Mouse (Mus musculus): ENCODE results near the gene Gm12216. TPM values are rescaled to one million over a fixed set of nuclear protein-coding genes. Genes with fewer than 3 reads are reported as not detected.
A peak's percentile ranks its signal among the peaks of the same experiment; 100 is the strongest.
"Not testable (repeated sequence)": the region's sequence is repeated elsewhere in the genome, so short reads cannot be mapped to it uniquely, and the experiment has no call there.

Gene Gm12216
- polyA plus RNA-seq, 1 experiment from 2014 or later, result not detected

DNA sequence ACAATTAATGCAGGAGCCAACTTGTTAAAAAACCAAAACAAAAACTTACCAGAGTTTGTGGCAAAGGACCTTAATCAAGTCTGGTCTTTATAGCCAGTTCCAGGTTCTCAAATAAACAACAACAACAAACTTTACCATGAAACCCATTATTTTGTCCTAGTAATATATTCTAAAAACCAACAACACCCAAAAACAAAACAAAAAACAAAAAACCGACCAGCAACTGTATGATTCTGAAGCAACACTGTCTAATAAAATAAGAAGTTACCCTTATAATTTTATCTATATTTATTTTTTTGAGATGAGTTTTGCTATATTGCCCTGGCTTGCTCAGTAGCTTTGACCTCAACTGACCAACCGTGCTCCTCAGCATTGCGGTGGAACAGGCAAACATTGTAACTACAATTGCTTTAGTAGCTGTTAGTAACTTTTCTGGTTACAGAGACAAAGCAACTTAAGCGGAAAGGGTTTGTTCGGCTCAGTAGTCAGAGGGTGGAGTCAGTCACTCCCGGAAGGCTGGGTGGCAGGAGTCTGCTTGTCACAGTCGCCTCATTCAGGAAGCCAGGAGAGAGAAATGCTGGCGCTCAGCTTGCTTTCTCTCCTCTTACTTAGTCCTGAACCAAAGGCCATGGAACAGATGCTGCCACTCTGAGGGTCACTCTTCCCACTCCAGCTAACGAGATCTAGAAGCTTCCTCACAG, 33.8 kb upstream of the Gm12216 start:
- no peak for ATAC-seq (ENCODE audit: insufficient read depth)
- Histone ChIP-seq H3K27ac (replicated peaks) (peak overlapping the region; percentile 49), H3K9me3 (replicated peaks) (no peaks in the 10 kb centered on the region), H3K4me3 (replicated peaks) (no peak overlapping the region), H3K4me2 (peak overlapping the region; percentile 45), H3K9ac (no peak overlapping the region), H3K27me3 (no peaks in the 10 kb centered on the region), H3K4me1 (replicated peaks) (peaks cover 43% of the 10 kb centered on the region), H3K36me3 (replicated peaks) (no peaks in the 10 kb centered on the region)
- WGBS (ENCODE audit: insufficient replicate concordance), result 17% methylated on average over 9 of the region's 9 CpGs

- H3K27ac ChIP-seq (replicated peaks), result peak within 1 kb of the TSS; percentile 71
- H3K4me3 ChIP-seq (replicated peaks), result peak within 1 kb of the TSS; percentile 72
- no peaks in the 10 kb centered on the region for H3K36me3 ChIP-seq (replicated peaks)
- peak; percentile 97 for ATAC-seq (ENCODE audit: insufficient read depth)
- peak within 1 kb of the TSS; percentile 97 for H3K4me2 ChIP-seq
- no peaks in the 10 kb centered on the region for H3K9me3 ChIP-seq (replicated peaks)
- H3K27me3 ChIP-seq, result no peaks in the 10 kb centered on the region
- peaks cover 43% of the 10 kb centered on the region for H3K4me1 ChIP-seq (replicated peaks)
- peak within 1 kb of the TSS; percentile 75 for H3K9ac ChIP-seq
- 2% methylated on average over 63 of the region's 63 CpGs for WGBS (ENCODE audit: insufficient replicate concordance)
Measured at GRCm38 (mm10) chr11:53891505-53892451, 32.7 kb upstream of the Gm12216 start, which contains the start of gene Slc22a5. Gene Slc22a5, minus strand, starts transcription at chr11:53891660.

DNA sequence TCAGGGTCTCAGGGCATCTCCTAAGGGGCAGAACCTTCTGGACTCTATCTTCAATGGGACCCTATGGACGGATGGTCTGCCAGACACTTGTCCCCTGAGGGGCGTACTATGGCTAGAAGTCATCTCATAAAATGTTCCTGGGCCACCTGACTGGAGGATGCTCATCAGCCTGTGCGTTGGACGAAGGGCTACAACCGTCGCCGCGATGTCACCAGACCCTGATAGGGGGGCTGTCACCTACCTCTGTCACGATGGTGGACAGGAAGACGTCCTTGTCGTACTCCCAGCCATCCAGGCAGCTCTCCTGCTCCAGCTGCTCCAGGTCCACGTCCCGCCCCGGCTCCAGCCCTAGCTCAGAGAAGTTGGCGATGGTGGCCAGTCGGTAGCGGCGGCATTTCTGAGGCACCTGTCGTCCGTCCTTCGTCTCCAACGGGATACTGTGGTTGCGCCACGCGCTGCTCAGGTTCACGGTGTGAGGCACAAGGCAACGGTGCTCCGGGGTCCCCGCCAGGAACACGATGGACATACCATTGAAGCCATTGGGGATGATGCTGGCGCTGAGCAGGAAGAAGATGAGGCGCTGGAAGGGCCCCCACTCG, 31.9 kb upstream of the Gm12216 start:
- Histone ChIP-seq H3K9me3 (replicated peaks) (no peaks in the 10 kb centered on the region), H3K9ac (peak overlapping the region; percentile 75), H3K4me3 (replicated peaks) (peak overlapping the region; percentile 72), H3K36me3 (replicated peaks) (no peaks in the 10 kb centered on the region), H3K4me1 (replicated peaks) (peaks cover 43% of the 10 kb centered on the region), H3K27me3 (no peaks in the 10 kb centered on the region), H3K4me2 (peak overlapping the region; percentile 97), H3K27ac (replicated peaks) (peak overlapping the region; percentile 71)
- 3% methylated on average over 33 of the region's 33 CpGs for WGBS (ENCODE audit: insufficient replicate concordance)
- ATAC-seq (ENCODE audit: insufficient read depth), result no peak

GRCm38 (mm10) chr11:53890225-53890624, 31.2 kb upstream of the Gm12216 start:
- H3K9ac ChIP-seq, result no peak overlapping the region

GRCm38 (mm10) chr11:53889091-53889645, 30.1 kb upstream of the Gm12216 start:
- Histone ChIP-seq H3K36me3 (replicated peaks) (no peaks in the 10 kb centered on the region), H3K27ac (replicated peaks) (no peak overlapping the region), H3K27me3 (no peaks in the 10 kb centered on the region), H3K9ac (no peak overlapping the region), H3K9me3 (replicated peaks) (no peaks in the 10 kb centered on the region), H3K4me3 (replicated peaks) (no peak overlapping the region), H3K4me2 (no peak overlapping the region), H3K4me1 (replicated peaks) (peaks cover 43% of the 10 kb centered on the region)
- ATAC-seq (ENCODE audit: insufficient read depth), result no peak
- 57% methylated on average over 4 of the region's 4 CpGs for WGBS (ENCODE audit: insufficient replicate concordance)

More at GRCm38 (mm10) chr11:53890225-53890624, 31.2 kb upstream of the Gm12216 start:
- H3K9me3 ChIP-seq (replicated peaks), result no peaks in the 10 kb centered on the region
- WGBS (ENCODE audit: insufficient replicate concordance), result 71% methylated on average over 2 of the region's 2 CpGs
- ATAC-seq (ENCODE audit: insufficient read depth), result no peak
- H3K27me3 ChIP-seq, result no peaks in the 10 kb centered on the region
- H3K36me3 ChIP-seq (replicated peaks), result no peaks in the 10 kb centered on the region
- peak overlapping the region; percentile 97 for H3K4me2 ChIP-seq
- H3K27ac ChIP-seq (replicated peaks), result no peak overlapping the region
- H3K4me1 ChIP-seq (replicated peaks), result peaks cover 43% of the 10 kb centered on the region
- H3K4me3 ChIP-seq (replicated peaks), result peak overlapping the region; percentile 72; the same call in 1 of the 2 replicates

GRCm38 (mm10) chr11:53888242-53888641, 29.2 kb upstream of the Gm12216 start:
- Histone ChIP-seq H3K9ac (no peak overlapping the region), H3K4me3 (replicated peaks) (no peak overlapping the region), H3K36me3 (replicated peaks) (no peaks in the 10 kb centered on the region), H3K9me3 (replicated peaks) (no peaks in the 10 kb centered on the region), H3K27me3 (no peaks in the 10 kb centered on the region), H3K27ac (replicated peaks) (no peak overlapping the region), H3K4me2 (no peak overlapping the region), H3K4me1 (replicated peaks) (peaks cover 43% of the 10 kb centered on the region)
- no peak for ATAC-seq (ENCODE audit: insufficient read depth)
- 67% methylated on average over 4 of the region's 4 CpGs for WGBS (ENCODE audit: insufficient replicate concordance)

- 72% methylated on average over 2 of the region's 2 CpGs for WGBS (ENCODE audit: insufficient replicate concordance)
Measured at GRCm38 (mm10) chr11:53883287-53883686, 24.2 kb upstream of the Gm12216 start.

GRCm38 (mm10) chr11:53878096-53878495, 19.0 kb upstream of the Gm12216 start:
- not testable (repeated sequence) for H3K4me1 ChIP-seq (replicated peaks); H3K27ac ChIP-seq (replicated peaks); H3K4me2 ChIP-seq; H3K36me3 ChIP-seq (replicated peaks); ATAC-seq (ENCODE audit: insufficient read depth); H3K27me3 ChIP-seq; H3K4me3 ChIP-seq (replicated peaks); H3K9ac ChIP-seq; H3K9me3 ChIP-seq (replicated peaks)
- 60% methylated on average over 5 of the region's 5 CpGs for WGBS (ENCODE audit: insufficient replicate concordance)

More at GRCm38 (mm10) chr11:53883287-53883686, 24.2 kb upstream of the Gm12216 start:
- no peak for ATAC-seq (ENCODE audit: insufficient read depth)
- no peak overlapping the region for H3K4me2 ChIP-seq
- H3K9me3 ChIP-seq (replicated peaks), result no peaks in the 10 kb centered on the region
- no peaks in the 10 kb centered on the region for H3K27me3 ChIP-seq
- H3K36me3 ChIP-seq (replicated peaks), result no peaks in the 10 kb centered on the region
- no peak overlapping the region for H3K9ac ChIP-seq
- H3K27ac ChIP-seq (replicated peaks), result no peak overlapping the region
- 0 out of 2 replicates have a peak, but pooled peaks cover under 1% of the 10 kb centered on the region for H3K4me1 ChIP-seq (replicated peaks)
- no peak overlapping the region for H3K4me3 ChIP-seq (replicated peaks)

DNA sequence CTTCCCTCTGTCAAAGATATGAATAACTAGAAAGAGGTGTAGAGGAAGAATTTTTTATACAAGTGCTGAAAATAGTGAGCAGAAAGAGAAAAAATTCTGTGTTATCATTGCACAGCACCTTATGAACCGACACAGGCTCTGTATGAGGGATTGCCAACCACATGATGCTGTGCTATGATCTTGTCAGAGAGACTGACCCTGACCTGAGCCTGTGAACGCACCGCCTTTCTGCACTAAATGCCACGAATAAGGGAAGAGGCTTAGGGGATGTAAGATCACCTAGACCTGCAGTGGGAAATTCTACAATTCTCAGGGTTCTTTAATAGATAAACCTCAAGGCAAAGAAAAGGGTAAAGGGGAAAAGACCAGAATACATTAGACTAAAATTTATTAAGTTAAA, 17.4 kb upstream of the Gm12216 start:
- Histone ChIP-seq H3K4me2 (no peak overlapping the region), H3K36me3 (replicated peaks) (no peaks in the 10 kb centered on the region), H3K4me1 (replicated peaks) (no peaks in the 10 kb centered on the region), H3K27ac (replicated peaks) (no peak overlapping the region), H3K9ac (no peak overlapping the region), H3K27me3 (no peaks in the 10 kb centered on the region), H3K4me3 (replicated peaks) (no peak overlapping the region), H3K9me3 (replicated peaks) (no peaks in the 10 kb centered on the region)
- WGBS (ENCODE audit: insufficient replicate concordance), result 54% methylated on average over 4 of the region's 4 CpGs
- no peak for ATAC-seq (ENCODE audit: insufficient read depth)

DNA sequence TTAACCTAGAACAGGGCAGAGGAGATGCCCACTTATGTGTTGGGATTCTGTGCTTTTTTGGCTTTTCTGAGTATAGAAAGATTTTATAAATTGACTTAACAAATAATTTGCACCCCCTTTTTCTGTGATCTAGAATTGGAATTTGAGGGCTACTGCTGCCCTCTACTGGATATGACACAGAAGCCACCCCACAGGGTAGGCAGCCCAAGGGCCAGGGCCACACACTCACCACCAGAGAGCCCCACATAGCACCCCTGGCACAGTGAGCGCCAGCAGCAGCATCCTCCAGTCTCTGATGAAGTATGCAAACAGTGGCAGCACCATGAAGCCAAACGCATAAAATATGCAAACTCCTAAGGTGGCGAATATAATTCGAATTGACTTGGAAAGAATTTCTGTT, 15.7 kb upstream of the Gm12216 start:
- Histone ChIP-seq H3K4me3 (replicated peaks) (no peak overlapping the region), H3K9ac (no peak overlapping the region), H3K36me3 (replicated peaks) (no peaks in the 10 kb centered on the region), H3K4me2 (no peak overlapping the region), H3K4me1 (replicated peaks) (no peaks in the 10 kb centered on the region), H3K9me3 (replicated peaks) (no peaks in the 10 kb centered on the region), H3K27me3 (no peaks in the 10 kb centered on the region), H3K27ac (replicated peaks) (no peak overlapping the region)
- no peak for ATAC-seq (ENCODE audit: insufficient read depth)
- 71% methylated on average over 4 of the region's 4 CpGs for WGBS (ENCODE audit: insufficient replicate concordance)
